Mouse (Mus musculus) liver, embryonic 14.5 days (tissue): ENCODE measurements at regions not wholly inside any gene's neighbourhood (a gene's known extent, or its start where the extent isn't known, plus 50 kb on each side); places are given as distances from the start of the nearest gene placed in this dataset.

Experiments
- ATAC-seq: fragments of 200-750 bp; cut with Nextera tagmentation; 2 replicates; pipeline ENCODE4 v1.8.0; 2017; ENCODE audit warnings: moderate number of reproducible peaks, mild to moderate bottlenecking, moderate library complexity; ENCODE audit not compliant: insufficient read depth
- DNase-seq, 3 experiments: peaks; one replicate each; pipeline ENCODE4 v3.0.0-alpha.2; 2012 to 2013; ENCODE audit warnings: low read depth in 3 of 3, low spot score in 3 of 3
- H3K27ac ChIP-seq: fragments of 300-500 bp; sonication (generic); 2 replicates; pipeline ENCODE4 v1.5.1; 2014; ENCODE audit warnings: moderate library complexity, mild to moderate bottlenecking, control low read depth, inconsistent platforms
- H3K27me3 ChIP-seq: fragments of 300-500 bp; sonication (generic); 2 replicates; pipeline ENCODE4 v1.6.1; 2014; ENCODE audit warnings: mild to moderate bottlenecking, low read length, moderate library complexity; ENCODE audit not compliant: control insufficient read depth, insufficient read depth
- H3K36me3 ChIP-seq: fragments of 300-500 bp; sonication (generic); replicated peaks from 2 replicates; pipeline ENCODE4 v1.6.1; 2014; ENCODE audit warnings: low read depth; ENCODE audit not compliant: control insufficient read depth, insufficient read depth
- H3K4me1 ChIP-seq, 2 experiments: fragments of 200-500 bp in 1 of 2; fragments of 300-500 bp in 1 of 2; sonication (generic) in 1 of 2; replicated peaks; 2 replicates each; pipeline ENCODE4 v1.6.1; 2012 to 2014; ENCODE audit warnings: antibody characterized with exemption in 1 of 2, inconsistent platforms in 1 of 2, low read length in 1 of 2; ENCODE audit not compliant: control insufficient read depth in 2 of 2, insufficient read depth in 2 of 2
- H3K4me2 ChIP-seq: fragments of 300-500 bp; sonication (generic); 2 replicates; pipeline ENCODE4 v1.6.1; 2014; ENCODE audit warnings: low read depth, mild to moderate bottlenecking, control low read depth, moderate library complexity
- H3K4me3 ChIP-seq, 2 experiments: fragments of 200-500 bp in 1 of 2; fragments of 300-500 bp in 1 of 2; sonication (generic) in 1 of 2; 2 replicates each; pipeline ENCODE4 v1.5.1; 2012 to 2014; ENCODE audit warnings: low read depth in 2 of 2, low read length in 2 of 2, mild to moderate bottlenecking in 2 of 2, control low read depth in 1 of 2, inconsistent platforms in 1 of 2, moderate library complexity in 1 of 2; ENCODE audit not compliant: insufficient read depth in 1 of 2
- H3K9ac ChIP-seq: fragments of 300-500 bp; sonication (generic); replicated peaks from 2 replicates; pipeline ENCODE4 v1.6.1; 2014; ENCODE audit warnings: mild to moderate bottlenecking, control low read depth, moderate library complexity
- H3K9me3 ChIP-seq: fragments of 300-500 bp; sonication (generic); 2 replicates; pipeline ENCODE4 v1.6.1; 2016; ENCODE audit warnings: low read length, mixed read lengths; ENCODE audit not compliant: control insufficient read depth
- CTCF ChIP-seq: IDR thresholded peaks from 2 replicates; pipeline ENCODE4 v1.5.1; 2016; ENCODE audit warnings: antibody characterized with exemption, low read depth, control low read depth
- EP300 ChIP-seq: IDR thresholded peaks from 2 replicates; pipeline ENCODE4 v1.6.1; 2016; ENCODE audit warnings: antibody characterized with exemption, low read depth
- WGBS: fragments of 180-500 bp; shearing (Covaris S2); extraction: QIAGEN DNeasy Blood & Tissue Kit; methylation state at CpG from one replicate; pipeline ENCODE4 v1.1.7; 2014; ENCODE audit not compliant: insufficient replicate concordance; 5-methylcytosine and 5-hydroxymethylcytosine counted together

GRCm38 (mm10) chr4:9935949-9936348 is 938.3 kb upstream of the 2610301B20Rik start:
- Histone ChIP-seq H3K9ac (no peak overlapping the region), H3K27ac (no peak overlapping the region), H3K4me1 (no peaks in the 10 kb centered on the region), H3K4me3 (no peak overlapping the region), H3K4me2 (no peak overlapping the region), H3K27me3 (no peaks in the 10 kb centered on the region), H3K9me3 (no peaks in the 10 kb centered on the region), H3K36me3 (no peaks in the 10 kb centered on the region)
- DNase-seq (no peak), ATAC-seq (no peak)
- no peak for TF ChIP-seq CTCF
- TF ChIP-seq EP300: no peak
- 16% methylated on average over 3 of the region's 3 CpGs for WGBS

- H3K4me2 ChIP-seq: no peak overlapping the region
- H3K27ac ChIP-seq: no peak overlapping the region
- no peak overlapping the region for H3K9ac ChIP-seq
- H3K36me3 ChIP-seq: no peaks in the 10 kb centered on the region
- TF ChIP-seq EP300: no peak
- no peak for DNase-seq
- H3K4me3 ChIP-seq: no peak overlapping the region
- no peaks in the 10 kb centered on the region for H3K4me1 ChIP-seq
- no peaks in the 10 kb centered on the region for H3K9me3 ChIP-seq
- 56% methylated on average over 4 of the region's 4 CpGs for WGBS
- H3K27me3 ChIP-seq: no peaks in the 10 kb centered on the region
- ATAC-seq: no peak
Observed at GRCm38 (mm10) chr4:9951441-9951840, 922.9 kb upstream of the 2610301B20Rik start.

GRCm38 (mm10) chr4:9974631-9975030 is 899.7 kb upstream of the 2610301B20Rik start:
- ATAC-seq: no peak
- H3K36me3 ChIP-seq: no peaks in the 10 kb centered on the region
- no peaks in the 10 kb centered on the region for H3K9me3 ChIP-seq
- TF ChIP-seq CTCF (no peak), EP300 (no peak)
- DNase-seq: no peak
- no peak overlapping the region for H3K4me3 ChIP-seq
- H3K4me1 ChIP-seq: no peaks in the 10 kb centered on the region
- H3K27me3 ChIP-seq: no peaks in the 10 kb centered on the region
- H3K9ac ChIP-seq: no peak overlapping the region
- H3K27ac ChIP-seq: no peak overlapping the region
- no peak overlapping the region for H3K4me2 ChIP-seq

GRCm38 (mm10) chr4:9981354-9982040 is 892.8 kb upstream of the 2610301B20Rik start:
- Histone ChIP-seq H3K36me3 (no peaks in the 10 kb centered on the region), H3K9me3 (no peaks in the 10 kb centered on the region), H3K27me3 (no peaks in the 10 kb centered on the region), H3K4me1 (no peaks in the 10 kb centered on the region), H3K27ac (no peak overlapping the region), H3K9ac (no peak overlapping the region), H3K4me3 (no peak overlapping the region), H3K4me2 (no peak overlapping the region)
- 41% methylated on average over 3 of the region's 3 CpGs for WGBS
- ATAC-seq: no peak
- no peak for TF ChIP-seq EP300
- TF ChIP-seq CTCF: no peak
- no peak for DNase-seq

- ATAC-seq (no peak), DNase-seq (no peak)
- no peak overlapping the region for H3K4me2 ChIP-seq
- no peaks in the 10 kb centered on the region for H3K27me3 ChIP-seq
- H3K9ac ChIP-seq: no peak overlapping the region
- H3K4me3 ChIP-seq: no peak overlapping the region
- no peak for TF ChIP-seq EP300
- TF ChIP-seq CTCF: no peak
- H3K4me1 ChIP-seq: no peaks in the 10 kb centered on the region
- H3K9me3 ChIP-seq: no peaks in the 10 kb centered on the region
- H3K27ac ChIP-seq: no peak overlapping the region
- 51% methylated on average over 7 of the region's 7 CpGs for WGBS
- no peaks in the 10 kb centered on the region for H3K36me3 ChIP-seq
Observed at GRCm38 (mm10) chr4:9982786-9983525, 891.3 kb upstream of the 2610301B20Rik start.
